Mouse (Mus musculus) layer of hippocampus, adult 18-20 months (tissue): ENCODE data around the gene Plxnd1. TPM values are rescaled to one million over a fixed set of nuclear protein-coding genes. Genes with fewer than 3 reads are reported as not detected.

ENCODE experiments used
- DNase-seq, 2 experiments: peaks; one replicate each; pipeline ENCODE4 v3.0.0; 2022; ENCODE audit warnings: low spot score in 2 of 2
- total RNA-seq, 2 experiments: library from RNA; stranded (reverse); gene quantifications; 2 replicates each; pipeline ENCODE4 v1.2.3; 2021

The Plxnd1 gene
- total RNA-seq, 2 experiments from 2014 or later = 22.0 to 23.0 TPM

- no peak for DNase-seq
Measured at GRCm38 (mm10) chr6:116000851-116001250, 6.0 kb upstream of the Plxnd1 start.

- no peak for DNase-seq
Measured at GRCm38 (mm10) chr6:115999227-115999626, 4.4 kb upstream of the Plxnd1 start.

GRCm38 (mm10) chr6:115998758-115999157 is 4.0 kb upstream of the Plxnd1 start:
- no peak for DNase-seq

DNA sequence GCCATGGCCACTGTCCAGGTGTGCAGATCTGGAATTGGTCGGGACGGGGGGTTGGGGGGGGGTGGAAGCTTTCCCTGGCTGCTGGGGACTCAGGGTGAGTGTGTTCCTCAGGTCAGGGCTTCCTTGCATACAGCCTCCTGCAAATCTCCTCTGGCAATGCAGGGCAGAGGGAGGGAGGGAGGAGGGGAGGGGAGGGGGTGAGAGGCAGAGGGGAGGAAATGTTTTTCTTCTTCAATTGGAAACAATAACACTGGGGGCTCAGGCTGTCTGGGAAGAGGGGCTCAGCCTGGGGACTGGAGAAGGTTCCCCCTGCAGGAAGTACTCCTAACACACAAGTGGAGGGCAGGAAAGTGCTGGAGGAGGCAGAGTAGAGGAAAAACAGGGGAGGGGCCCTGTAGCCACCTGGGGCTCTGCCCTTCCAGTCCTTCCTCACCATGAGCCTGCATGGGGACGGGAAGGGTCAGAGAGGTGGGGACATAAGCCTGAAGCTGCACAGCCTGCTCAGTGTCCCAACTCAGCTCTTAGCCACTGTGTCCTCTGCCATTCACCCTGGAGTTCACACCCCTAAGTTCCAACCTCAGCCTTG is 3.0 kb upstream of the Plxnd1 start:
- no peak for DNase-seq

GRCm38 (mm10) chr6:115996171-115996851 is 1.5 kb upstream of the Plxnd1 start:
- no peak for DNase-seq

DNA sequence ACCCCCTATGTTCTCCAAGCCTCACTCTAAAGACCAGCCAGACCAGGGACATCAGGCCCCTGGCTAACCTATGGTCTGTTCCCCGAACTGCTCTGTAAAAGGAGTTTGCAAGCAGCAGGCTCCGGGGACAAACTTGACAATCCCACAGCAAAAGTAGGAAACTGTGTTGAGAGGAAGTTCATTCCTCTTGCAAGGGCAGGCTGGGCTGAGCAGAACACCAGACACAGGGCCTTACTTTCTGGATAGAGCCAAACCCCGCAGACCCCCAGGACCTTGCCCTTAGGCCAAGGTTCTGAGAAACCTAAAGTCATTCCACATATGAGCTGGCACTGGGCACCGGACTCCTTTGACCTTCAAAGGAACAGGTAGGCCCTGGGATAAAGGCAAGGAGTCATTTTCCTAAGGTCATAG is 731 bp upstream of the Plxnd1 start:
- DNase-seq = no peak

- no peak for DNase-seq
Measured at GRCm38 (mm10) chr6:115994146-115994876, 494 bp downstream of the Plxnd1 start.

DNA sequence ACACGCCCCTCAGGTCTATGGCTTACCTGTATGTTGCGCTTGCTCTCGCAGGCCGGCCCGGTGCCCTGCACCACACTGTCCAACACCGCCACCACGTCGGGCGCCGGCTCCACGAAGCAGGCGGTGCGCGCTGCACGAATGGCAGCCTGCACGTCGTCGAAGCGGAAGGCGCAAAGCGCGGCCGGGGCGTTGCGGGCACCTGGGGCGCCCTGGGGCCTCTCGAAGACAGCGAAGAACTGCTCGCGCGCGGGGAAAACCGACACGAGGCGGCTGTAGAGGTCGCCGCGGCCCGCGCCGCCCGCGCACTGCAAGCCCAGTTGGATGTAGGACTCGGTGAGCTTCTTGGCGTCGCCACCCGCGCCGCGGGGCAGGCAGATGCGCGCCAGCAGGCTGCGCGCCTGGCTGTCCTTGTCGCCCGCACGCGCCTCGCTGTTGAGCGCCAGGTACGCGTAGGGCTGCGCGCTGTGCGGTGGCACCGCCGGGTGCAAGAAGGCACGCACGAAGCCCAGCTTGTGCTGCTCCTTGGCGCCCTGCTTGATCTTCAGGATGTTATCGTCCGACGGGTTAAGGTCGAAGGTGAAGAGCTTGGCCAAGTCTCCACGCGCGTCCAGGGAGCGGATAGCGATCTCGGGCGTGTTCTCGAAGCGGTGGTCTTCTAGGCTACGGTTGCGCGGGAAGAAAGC is 1.2 kb downstream of the Plxnd1 start:
- DNase-seq = no peak

- no peak for DNase-seq
Measured at GRCm38 (mm10) chr6:115992981-115993380, 1.8 kb downstream of the Plxnd1 start.

GRCm38 (mm10) chr6:115991881-115992620 is 2.8 kb downstream of the Plxnd1 start:
- no peak for DNase-seq

- no peak for DNase-seq
Measured at GRCm38 (mm10) chr6:115991108-115991880, 3.5 kb downstream of the Plxnd1 start.

DNA sequence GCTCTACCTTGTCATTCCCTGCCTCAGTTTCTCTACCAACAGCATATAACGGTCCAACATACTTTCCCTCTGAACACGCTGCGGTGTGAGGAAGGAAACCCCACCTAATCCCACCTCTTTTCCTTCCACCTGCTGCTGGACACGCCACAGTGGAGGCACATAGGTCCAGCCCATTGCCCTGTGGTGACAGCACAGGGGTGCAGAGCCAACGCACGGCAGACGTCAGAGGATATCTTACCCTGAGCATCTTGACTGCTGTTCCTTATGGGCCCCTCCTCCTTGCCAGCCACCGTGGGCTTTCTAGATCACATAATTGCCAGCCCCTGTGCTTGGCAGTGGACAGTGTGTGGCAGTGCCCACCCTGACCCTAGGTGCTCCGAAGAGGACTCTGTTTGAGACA is 4.3 kb downstream of the Plxnd1 start:
- no peak for DNase-seq

DNA sequence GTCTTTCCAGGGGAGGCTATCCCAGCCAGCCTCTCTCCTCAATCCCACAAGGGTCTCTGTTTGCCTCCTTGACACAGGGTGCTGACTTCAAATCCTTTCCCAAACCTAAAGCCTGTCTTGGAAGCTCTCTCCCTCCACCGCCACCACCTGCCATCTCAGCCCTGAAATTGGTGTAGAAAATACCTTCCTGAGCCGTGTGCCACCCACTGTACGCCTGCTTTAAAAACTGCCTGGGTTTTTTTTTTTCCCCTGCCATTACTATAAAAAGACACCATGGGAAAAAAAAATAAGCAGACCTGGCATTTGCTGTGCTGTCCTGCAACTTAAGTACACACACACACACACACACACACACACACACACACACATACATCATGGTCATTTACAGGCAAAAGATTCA is 4.7 kb downstream of the Plxnd1 start:
- DNase-seq = no peak

GRCm38 (mm10) chr6:115989607-115990006 is 5.2 kb downstream of the Plxnd1 start:
- DNase-seq = peak in 1 of 2 experiments; percentile 35

DNA sequence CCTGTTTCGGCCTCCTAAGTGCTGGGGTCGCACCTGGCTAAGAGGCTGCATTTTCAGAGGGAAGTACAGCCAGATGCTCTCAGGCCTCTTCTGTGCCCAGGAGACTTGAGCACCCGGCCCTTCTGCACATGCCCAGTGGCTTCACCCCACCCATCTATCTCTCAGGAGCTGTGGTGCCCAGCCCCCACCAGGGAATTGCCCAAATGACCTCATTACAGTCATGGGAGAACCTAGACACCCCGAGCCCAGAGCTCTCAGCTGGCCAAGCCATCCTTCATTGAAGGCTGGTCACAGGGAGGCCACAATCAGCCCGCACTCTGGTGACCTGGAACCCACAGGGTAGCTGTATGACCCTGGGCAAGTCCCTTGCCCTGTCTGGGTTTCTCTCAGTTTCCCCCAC is 5.8 kb downstream of the Plxnd1 start:
- no peak for DNase-seq

GRCm38 (mm10) chr6:115987096-115987747 is 7.6 kb downstream of the Plxnd1 start:
- no peak for DNase-seq

GRCm38 (mm10) chr6:115986472-115987095 is 8.2 kb downstream of the Plxnd1 start:
- no peak for DNase-seq

- DNase-seq = no peak
Measured at GRCm38 (mm10) chr6:115985622-115986021, 9.2 kb downstream of the Plxnd1 start.

- no peak for DNase-seq
Measured at GRCm38 (mm10) chr6:115984580-115984979, 10.2 kb downstream of the Plxnd1 start.
